Comparison of ENCODE assay signal across 8 mouse cellular contexts in genomic region chr12:29939261-29939671, GRCm38 (mm10). TPM values are rescaled to one million over a fixed set of nuclear protein-coding genes. Genes with fewer than 3 reads are reported as not detected.
DNase-seq lines count a peak whose midpoint lies in the region; ATAC-seq and TF ChIP-seq lines count a peak whose summit lies in the region.

No protein-coding gene starts in this region.

- H3K79me2 ChIP-seq in heart, adult 2 months (replicated peaks; ENCODE audit: control insufficient read depth, insufficient read depth, low read length): peaks cover 7% of the 10 kb centered on the region

- 2% methylated on average over 8 of the region's 8 CpGs for WGBS in heart, adult 2 months
- 10% methylated on average over 8 of the region's 8 CpGs for WGBS in midbrain, postnatal 0 days

- TF ChIP-seq CTCF in heart, adult 2 months (IDR thresholded peaks at IDR 0.05): 0 out of 2 replicates have a peak, but pooled peaks have one; percentile 17
- TF ChIP-seq CTCF in midbrain, postnatal 0 days (IDR thresholded peaks at IDR 0.05): no peak

- TF ChIP-seq EP300 in heart, adult 2 months (IDR thresholded peaks at IDR 0.05; ENCODE audit: insufficient read depth, low read depth, low read length): no peak

- peak overlapping the region; percentile 82 for H3K27ac ChIP-seq in heart, adult 2 months
- H3K27ac ChIP-seq in midbrain, postnatal 0 days (ENCODE audit: low read depth, low read length): no peak overlapping the region

- no peaks in the 10 kb centered on the region for H3K27me3 ChIP-seq in heart, adult 2 months (ENCODE audit: control insufficient read depth, insufficient read depth, low read length)
- no peaks in the 10 kb centered on the region for H3K27me3 ChIP-seq in midbrain, postnatal 0 days (ENCODE audit: insufficient read depth, low read length)

- peaks cover 28% of the 10 kb centered on the region for H3K4me1 ChIP-seq in heart, adult 2 months (ENCODE audit: control insufficient read depth, insufficient read depth, low read length)
- H3K4me1 ChIP-seq in midbrain, postnatal 0 days (ENCODE audit: insufficient read depth, low read length): peaks cover 18% of the 10 kb centered on the region

- H3K9ac ChIP-seq in heart, adult 2 months (ENCODE audit: low read depth, low read length): peak overlapping the region; percentile 91
- H3K9ac ChIP-seq in midbrain, postnatal 0 days (replicated peaks; ENCODE audit: low read length, poor library complexity, severe bottlenecking): peak overlapping the region; percentile 82

- intact Hi-C loops in heart, adult 2 months (cut with DNase I): loop anchor here (10.0 kb wide), 1 partner anchor 646 kb away; the partner anchor contains the start of gene Tmem18

- no peak for ATAC-seq in midbrain, postnatal 0 days (ENCODE audit: low FRiP score)
- no peak for ATAC-seq in cerebellum, adult (ENCODE audit: insufficient number of reproducible peaks, low FRiP score, low TSS enrichment)

- TF ChIP-seq POLR2A in heart, adult 2 months (IDR thresholded peaks at IDR 0.05; ENCODE audit: insufficient read depth, low read depth, low read length): no peak; the same call in 1 of the 2 replicates

- peaks cover 19% of the 10 kb centered on the region for H3K36me3 ChIP-seq in heart, adult 2 months (ENCODE audit: control insufficient read depth, insufficient read depth, low read length)
- H3K36me3 ChIP-seq in midbrain, postnatal 0 days (ENCODE audit: insufficient read depth, low read length): no peaks in the 10 kb centered on the region

- peak overlapping the region; percentile 79 for H3K4me2 ChIP-seq in midbrain, postnatal 0 days (ENCODE audit: low read depth, low read length, poor library complexity, severe bottlenecking)

- DNase-seq in urinary bladder, adult 18-20 months (ENCODE audit: low spot score in 2 of 2): peak; percentile 4 to 36
- DNase-seq in urinary bladder, adult 2 months (ENCODE audit: low spot score): no peak
- peak; percentile 68 to 75 for DNase-seq in heart, adult 2 months
- DNase-seq in kidney, postnatal 4 days: peak; percentile 31 to 56
- no peak for DNase-seq in midbrain, postnatal 0 days (ENCODE audit: low spot score)
- no peak for DNase-seq in MN1 (ENCODE audit: low spot score)
- no peak for DNase-seq in cerebellum, adult 11-12 months

- H3K9me3 ChIP-seq in midbrain, postnatal 0 days (ENCODE audit: low read length): no peaks in the 10 kb centered on the region

- H3K4me3 ChIP-seq in heart, adult 2 months: peak overlapping the region; percentile 87
- peak overlapping the region; percentile 79 for H3K4me3 ChIP-seq in midbrain, postnatal 0 days (ENCODE audit: low read depth, low read length)

RNA-seq across cellular contexts. Expression of gene Pxdn, which starts 1.9 kb away (rescaled TPM):
- 32.2 and 43.4 TPM in 2 replicates for polyA plus RNA-seq in urinary bladder, adult 2 months (2012; rRNA removed)
- total RNA-seq in heart, adult 2 months (2021): 10 to 100 TPM; 28.7 to 41.0 TPM
- 69.4 and 92.3 TPM in 2 replicates for polyA plus RNA-seq in heart, adult 2 months (2012; rRNA removed)
- 81.9 and 84.2 TPM in 2 replicates for total RNA-seq in midbrain, postnatal 0 days (2014; rRNA removed)
- 18.9 and 19.8 TPM in 2 replicates for polyA plus RNA-seq in midbrain, postnatal 0 days (2015; fragmentation: Nextera tagmentation; extraction: Ambion mirVana)

Comparison
In these comparisons a context has a peak if more than half of its experiments do, and no peak if none do; other contexts are left out.
1. DNase-seq: peak in urinary bladder, adult 18-20 months (2 of 2), heart, adult 2 months (2 of 2) and kidney, postnatal 4 days (2 of 2); none in urinary bladder, adult 2 months (single experiment), midbrain, postnatal 0 days (single experiment), MN1 (single experiment) and cerebellum, adult 11-12 months (single experiment).